Mouse (Mus musculus): ENCODE data around the gene Jarid2.

DNA sequence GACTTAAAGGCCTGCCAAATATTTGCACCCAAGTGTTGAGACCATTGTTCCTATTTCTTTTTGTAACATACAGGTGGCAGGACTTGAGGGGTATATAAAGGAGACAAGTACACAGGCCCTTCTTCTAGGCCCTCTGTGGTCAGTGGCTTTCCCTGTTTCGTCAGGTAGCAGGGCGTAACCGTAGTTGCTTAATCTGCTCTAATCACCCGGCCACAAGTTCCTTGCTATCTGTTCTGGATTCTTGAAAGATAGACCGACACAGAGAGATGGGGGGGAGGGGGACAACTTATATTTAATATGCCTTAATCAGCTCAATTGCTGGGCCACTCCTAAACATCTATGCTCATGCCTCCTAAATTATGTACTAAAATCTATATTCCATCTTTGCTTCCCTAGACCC is 186.1 kb downstream of the Jarid2 start:
- TF ChIP-seq POLR2A (IDR thresholded peaks at IDR 0.05; ENCODE audit: borderline replicate concordance, insufficient read depth, low read length) = no peak
- no peak for TF ChIP-seq CTCF (IDR thresholded peaks at IDR 0.05; ENCODE audit: borderline replicate concordance, insufficient read depth, low read depth, low read length)

Data from cerebellum, adult 2 months (tissue).